Mouse (Mus musculus) ES-E14 (cell line): ENCODE data around the gene Zfy2. TPM values are rescaled to one million over a fixed set of nuclear protein-coding genes. Genes with fewer than 3 reads are reported as not detected.

ENCODE experiments used
- DNase-seq: peaks from one replicate; pipeline ENCODE4 v3.0.0-alpha.2; 2013; ENCODE audit warnings: low read depth, low spot score
- H3K27ac ChIP-seq: 2 replicates; pipeline ENCODE4 v1.5.1; 2012; ENCODE audit warnings: low read depth, mild to moderate bottlenecking, low read length, moderate library complexity, mixed read lengths; ENCODE audit not compliant: poor library complexity, insufficient read depth, severe bottlenecking
- H3K36me3 ChIP-seq: 2 replicates; pipeline ENCODE4 v1.6.1; 2012; ENCODE audit warnings: mild to moderate bottlenecking, low read length, moderate library complexity, mixed read lengths; ENCODE audit not compliant: control insufficient read depth, poor library complexity, insufficient read depth, severe bottlenecking
- H3K4me1 ChIP-seq, 2 experiments: fragments of 150-350 bp in 1 of 2; sonication (generic) in 1 of 2; 2 replicates each; pipeline ENCODE4 v1.6.1; 2012; ENCODE audit warnings: low read length in 2 of 2, mild to moderate bottlenecking in 1 of 2, mixed read lengths in 1 of 2; ENCODE audit not compliant: control insufficient read depth in 2 of 2, insufficient read depth in 2 of 2, poor library complexity in 1 of 2
- H3K4me3 ChIP-seq, 2 experiments: fragments of 150-350 bp in 1 of 2; sonication (generic) in 1 of 2; 2 replicates each; pipeline ENCODE4 v1.5.1; 2012; ENCODE audit warnings: low read length in 2 of 2, low read depth in 1 of 2, mild to moderate bottlenecking in 1 of 2, mixed read lengths in 1 of 2; ENCODE audit not compliant: insufficient read depth in 1 of 2, poor library complexity in 1 of 2, severe bottlenecking in 1 of 2
- H3K9ac ChIP-seq: 2 replicates; pipeline ENCODE4 v1.6.1; 2012; ENCODE audit warnings: low read depth, mild to moderate bottlenecking, low read length, mixed read lengths; ENCODE audit not compliant: poor library complexity, insufficient read depth, severe bottlenecking
- H3K9me3 ChIP-seq: fragments of 150-350 bp; sonication (generic); 2 replicates; pipeline ENCODE4 v1.6.1; 2012; ENCODE audit warnings: low read depth, mild to moderate bottlenecking, low read length; ENCODE audit not compliant: control insufficient read depth, insufficient read depth
- CHD2 ChIP-seq: IDR thresholded peaks from 2 replicates; pipeline ENCODE4 v1.6.1; 2014; ENCODE audit warnings: mild to moderate bottlenecking, low read depth, low read length, inconsistent platforms
- HCFC1 ChIP-seq: IDR thresholded peaks from 2 replicates; pipeline ENCODE4 v1.6.1; 2012; ENCODE audit warnings: low read length, inconsistent platforms, borderline replicate concordance; ENCODE audit not compliant: insufficient read depth
- MAFK ChIP-seq: IDR thresholded peaks from 2 replicates; pipeline ENCODE4 v1.6.1; 2014; ENCODE audit warnings: mild to moderate bottlenecking, low read depth, low read length, inconsistent platforms; ENCODE audit not compliant: insufficient read depth
- ZC3H11A ChIP-seq: IDR thresholded peaks from 2 replicates; pipeline ENCODE4 v1.6.1; 2012; ENCODE audit warnings: low read depth, mild to moderate bottlenecking, inconsistent platforms, low read length, borderline replicate concordance
- ZNF384 ChIP-seq: IDR thresholded peaks from 2 replicates; pipeline ENCODE4 v1.6.1; 2012; ENCODE audit warnings: low read depth, low read length, inconsistent platforms
- in situ Hi-C, 2 experiments: fragments of 600-800 bp; cut with MboI; formaldehyde crosslinking; loops; one replicate each; pipeline ENCODE4 v1.15.1; 2025; ENCODE audit warnings: low sequenced_read_pairs in 2 of 2, inconsistent platforms in 1 of 2; ENCODE audit not compliant: unreplicated experiment in 2 of 2
- total RNA-seq: library from RNA; depleted of rRNA; stranded (reverse); fragments of 300-350 nt; gene quantifications from 2 replicates; pipeline ENCODE4 v1.2.3, GENCODE M21; 2012; rRNA removed

Zfy2 gene
- total RNA-seq = 0.13 and 0.16 TPM in 2 replicates

GRCm38 (mm10) chrY:2170309-2170708, at the start of gene Zfy2:
Zfy2 (minus strand) TSS chrY:2170409.
- no peak for DNase-seq
- in situ Hi-C loops = no loop called here
- H3K27ac ChIP-seq = no peak within 1 kb of the TSS
- TF ChIP-seq ZC3H11A (no peak), HCFC1 (no peak), CHD2 (no peak), MAFK (no peak), ZNF384 (no peak)
- H3K9ac ChIP-seq = no peak within 1 kb of the TSS
- no peak within 1 kb of the TSS for H3K4me3 ChIP-seq
- H3K4me1 ChIP-seq = no peaks in the 10 kb centered on the region
- no peaks in the 10 kb centered on the region for H3K9me3 ChIP-seq
- no peaks in the 10 kb centered on the region for H3K36me3 ChIP-seq
